ENCODE assay signal across 26 mouse cellular contexts in genomic region chr2:3295826-3296225, GRCm38 (mm10). TPM values are rescaled to one million over a fixed set of nuclear protein-coding genes. Genes with fewer than 3 reads are reported as not detected.
A peak's percentile ranks its signal among the peaks of the same experiment; 100 is the strongest.
DNase-seq lines count a peak whose midpoint lies in the region; ATAC-seq and TF ChIP-seq lines count a peak whose summit lies in the region.
"Had no signal": no experiment of that assay in that cellular context is flagged by ENCODE, and none has a peak within 500 bp of the region (broad histone marks: within the 10 kb centered on the region; RNA-seq: fewer than 3 reads in every experiment).

No protein-coding gene starts in this region.

- no peaks in the 10 kb centered on the region for H3K36me3 ChIP-seq in liver, adult 2 months (ENCODE audit: control insufficient read depth, insufficient read depth, low read length)
- no peaks in the 10 kb centered on the region for H3K36me3 ChIP-seq in liver, embryonic 11.5 days (ENCODE audit: control insufficient read depth, insufficient read depth, low read length)
- no peaks in the 10 kb centered on the region for H3K36me3 ChIP-seq in lung, embryonic 14.5 days (ENCODE audit: insufficient read depth)
- H3K36me3 ChIP-seq in lung, postnatal 0 days (ENCODE audit: insufficient read depth, low read length): no peaks in the 10 kb centered on the region
- H3K36me3 ChIP-seq: embryonic facial prominence, embryonic 12.5 days; embryonic facial prominence, embryonic 15.5 days; heart, embryonic 12.5 days; heart, embryonic 15.5 days; hindbrain, embryonic 10.5 days; hindbrain, embryonic 13.5 days had no signal

- peak overlapping the region; percentile 35; the same call in 1 of the 2 replicates for H3K27ac ChIP-seq in liver, adult 2 months (replicated peaks; ENCODE audit: insufficient read depth, low read depth, low read length)
- H3K27ac ChIP-seq in liver, embryonic 11.5 days (ENCODE audit: low read depth, low read length): no peak overlapping the region
- peak overlapping the region; percentile 54; the same call in 1 of the 2 replicates for H3K27ac ChIP-seq in lung, embryonic 14.5 days (ENCODE audit: low read depth)
- no peak overlapping the region for H3K27ac ChIP-seq in lung, postnatal 0 days (ENCODE audit: low read length)
- H3K27ac ChIP-seq: embryonic facial prominence, embryonic 12.5 days; embryonic facial prominence, embryonic 15.5 days; heart, embryonic 15.5 days; hindbrain, embryonic 10.5 days; hindbrain, embryonic 13.5 days had no signal

- no peak for TF ChIP-seq EP300 in lung, postnatal 0 days (IDR thresholded peaks at IDR 0.05)

- no peak overlapping the region for H3K4me2 ChIP-seq in liver, embryonic 11.5 days
- H3K4me2 ChIP-seq in lung, embryonic 14.5 days: no peak overlapping the region
- H3K4me2 ChIP-seq in lung, postnatal 0 days (replicated peaks; ENCODE audit: low read depth, low read length): no peak overlapping the region
- H3K4me2 ChIP-seq: embryonic facial prominence, embryonic 12.5 days; embryonic facial prominence, embryonic 15.5 days; heart, embryonic 12.5 days; heart, embryonic 15.5 days; hindbrain, embryonic 13.5 days had no signal

- no peak for TF ChIP-seq CTCF in liver, adult 2 months (IDR thresholded peaks at IDR 0.05; ENCODE audit: low read depth, low read length)
- no peak for TF ChIP-seq CTCF in lung, embryonic 14.5 days (IDR thresholded peaks at IDR 0.05; ENCODE audit: low read depth)
- no peak for TF ChIP-seq CTCF in lung, postnatal 0 days (IDR thresholded peaks at IDR 0.05)

- TF ChIP-seq POLR2A in liver, adult 2 months (IDR thresholded peaks at IDR 0.05; ENCODE audit: extremely low read depth, insufficient read depth, low read length): no peak

- H3K9me3 ChIP-seq in liver, embryonic 11.5 days (ENCODE audit: control insufficient read depth, low read length): no peaks in the 10 kb centered on the region
- H3K9me3 ChIP-seq in lung, embryonic 14.5 days (ENCODE audit: low read depth, low read length): no peaks in the 10 kb centered on the region
- no peaks in the 10 kb centered on the region for H3K9me3 ChIP-seq in lung, postnatal 0 days (ENCODE audit: low read length)
- H3K9me3 ChIP-seq: embryonic facial prominence, embryonic 12.5 days; embryonic facial prominence, embryonic 15.5 days; heart, embryonic 12.5 days; heart, embryonic 15.5 days; hindbrain, embryonic 10.5 days; hindbrain, embryonic 13.5 days had no signal

- WGBS in liver, adult 2 months: 24% methylated on average over 7 of the region's 7 CpGs
- 87% methylated on average over 7 of the region's 7 CpGs for WGBS in liver, embryonic 11.5 days
- WGBS in lung, embryonic 14.5 days: 73% methylated on average over 7 of the region's 7 CpGs
- 62% methylated on average over 7 of the region's 7 CpGs for WGBS in lung, postnatal 0 days

- H3K79me2 ChIP-seq in liver, adult 2 months (ENCODE audit: control insufficient read depth, insufficient read depth, low read length): peaks cover 10% of the 10 kb centered on the region; the same call in 1 of the 2 replicates

- H3K4me3 ChIP-seq in liver, adult 2 months (ENCODE audit: insufficient read depth, low read depth, low read length): no peak overlapping the region
- H3K4me3 ChIP-seq in liver, embryonic 11.5 days (ENCODE audit: low read depth, low read length): no peak overlapping the region
- no peak overlapping the region for H3K4me3 ChIP-seq in lung, embryonic 14.5 days (ENCODE audit: low read depth, low read length)
- H3K4me3 ChIP-seq in lung, postnatal 0 days (ENCODE audit: low read depth, low read length): no peak overlapping the region
- H3K4me3 ChIP-seq: embryonic facial prominence, embryonic 12.5 days; embryonic facial prominence, embryonic 15.5 days; heart, embryonic 12.5 days; heart, embryonic 15.5 days; hindbrain, embryonic 10.5 days; hindbrain, embryonic 13.5 days had no signal

- ATAC-seq in liver, embryonic 11.5 days (replicated peaks; ENCODE audit: low FRiP score): no peak
- ATAC-seq in lung, embryonic 14.5 days (ENCODE audit: insufficient read depth): no peak
- ATAC-seq in lung, postnatal 0 days: no peak
- ATAC-seq: forebrain, embryonic 14.5 days; forebrain, postnatal 0 days; hindbrain, embryonic 16.5 days had no signal

- H3K27me3 ChIP-seq in liver, adult 2 months (ENCODE audit: control insufficient read depth, insufficient read depth, low read length): no peaks in the 10 kb centered on the region
- no peaks in the 10 kb centered on the region for H3K27me3 ChIP-seq in liver, embryonic 11.5 days (replicated peaks; ENCODE audit: control insufficient read depth, insufficient read depth, low read length)
- no peaks in the 10 kb centered on the region for H3K27me3 ChIP-seq in lung, embryonic 14.5 days (ENCODE audit: insufficient read depth, low read length)
- H3K27me3 ChIP-seq in lung, postnatal 0 days (replicated peaks; ENCODE audit: insufficient read depth, low read length): no peaks in the 10 kb centered on the region
- H3K27me3 ChIP-seq: embryonic facial prominence, embryonic 12.5 days; embryonic facial prominence, embryonic 15.5 days; heart, embryonic 12.5 days; heart, embryonic 15.5 days; hindbrain, embryonic 13.5 days had no signal

- H3K4me1 ChIP-seq in liver, adult 2 months (ENCODE audit: control insufficient read depth, insufficient read depth, low read length): peaks cover 9% of the 10 kb centered on the region
- no peaks in the 10 kb centered on the region; the same call in 1 of the 2 replicates for H3K4me1 ChIP-seq in liver, embryonic 11.5 days (replicated peaks; ENCODE audit: control insufficient read depth, insufficient read depth, low read length)
- 0 out of 2 replicates have a peak, but pooled peaks cover 2% of the 10 kb centered on the region for H3K4me1 ChIP-seq in lung, embryonic 14.5 days (ENCODE audit: insufficient read depth)
- peaks cover 3% of the 10 kb centered on the region; the same call in 1 of the 2 replicates for H3K4me1 ChIP-seq in lung, postnatal 0 days (ENCODE audit: insufficient read depth, low read depth, low read length)
- H3K4me1 ChIP-seq: embryonic facial prominence, embryonic 12.5 days; embryonic facial prominence, embryonic 15.5 days; hindbrain, embryonic 10.5 days; hindbrain, embryonic 13.5 days had no signal

- peak; percentile 57 for DNase-seq in liver, adult 2 months (ENCODE audit: extremely low read depth, low read depth, low spot score)
- DNase-seq in liver, embryonic 11.5 days (ENCODE audit: low spot score): no peak
- DNase-seq in lung, embryonic 14.5 days: peak; percentile 40
- DNase-seq in lung, adult 18-20 months: no peak
- peak; percentile 13 for DNase-seq in lung, postnatal 0 days (ENCODE audit: low spot score)
- no peak for DNase-seq in lung, postnatal 25 days (ENCODE audit: low spot score)
- DNase-seq: adrenal gland, adult 2 months; adrenal gland, postnatal 14 days; cerebellum, adult 11 months; cerebellum, adult 2 months; cerebellum, adult 9-11 months; cerebellum, postnatal 25 days; forebrain, postnatal 0 days; gastrocnemius, postnatal 36 days; heart, postnatal 10 days; heart, postnatal 36 days had no signal

- no peak overlapping the region for H3K9ac ChIP-seq in liver, adult 2 months (ENCODE audit: low read depth, low read length)
- H3K9ac ChIP-seq in liver, embryonic 11.5 days (ENCODE audit: low read depth, low read length): no peak overlapping the region
- H3K9ac ChIP-seq in lung, embryonic 14.5 days: no peak overlapping the region
- no peak overlapping the region for H3K9ac ChIP-seq in lung, postnatal 0 days (replicated peaks; ENCODE audit: low read depth)
- H3K9ac ChIP-seq: embryonic facial prominence, embryonic 12.5 days; embryonic facial prominence, embryonic 15.5 days; forebrain, postnatal 0 days; heart, embryonic 12.5 days; heart, embryonic 15.5 days; hindbrain, embryonic 13.5 days had no signal

RNA-seq across cellular contexts. Expression of gene Nmt2, which starts 11.8 kb away (rescaled TPM):
- 13.2 and 16.4 TPM in 2 replicates for total RNA-seq in liver, adult 2 months (2014; rRNA removed)
- 5.1 and 5.4 TPM in 2 replicates for polyA plus RNA-seq in liver, adult 2 months (2012; rRNA removed)
- polyA plus RNA-seq in liver, embryonic 11.5 days (2014; fragmentation: Nextera tagmentation; extraction: Ambion mirVana): 36.1 and 36.5 TPM in 2 replicates
- 41.3 and 41.6 TPM in 2 replicates for polyA plus RNA-seq in lung, embryonic 14.5 days (2014; fragmentation: Nextera tagmentation; extraction: Ambion mirVana)
- polyA plus RNA-seq in lung, postnatal 0 days (2015; fragmentation: Nextera tagmentation; extraction: Ambion mirVana): 35.0 and 37.0 TPM in 2 replicates

RNA-seq across cellular contexts. Expression of gene Rpp38, which starts 36.6 kb away (rescaled TPM):
- total RNA-seq in liver, adult 2 months (2014; rRNA removed): 2.6 and 3.4 TPM in 2 replicates
- 1.9 and 2.3 TPM in 2 replicates for polyA plus RNA-seq in liver, adult 2 months (2012; rRNA removed)
- polyA plus RNA-seq in liver, embryonic 11.5 days (2014; fragmentation: Nextera tagmentation; extraction: Ambion mirVana): 34.5 and 37.3 TPM in 2 replicates
- polyA plus RNA-seq in lung, embryonic 14.5 days (2014; fragmentation: Nextera tagmentation; extraction: Ambion mirVana): 26.3 and 26.8 TPM in 2 replicates
- polyA plus RNA-seq in lung, postnatal 0 days (2015; fragmentation: Nextera tagmentation; extraction: Ambion mirVana): 8.9 and 10.0 TPM in 2 replicates

RNA-seq across cellular contexts. Expression of gene Acbd7, which starts 40.1 kb away (rescaled TPM):
- total RNA-seq in liver, adult 2 months (2014; rRNA removed): not detected in 2 replicates
- not detected in 2 replicates for polyA plus RNA-seq in liver, adult 2 months (2012; rRNA removed)
- polyA plus RNA-seq in liver, embryonic 11.5 days (2014; fragmentation: Nextera tagmentation; extraction: Ambion mirVana): 1.3 and 2.2 TPM in 2 replicates
- polyA plus RNA-seq in lung, embryonic 14.5 days (2014; fragmentation: Nextera tagmentation; extraction: Ambion mirVana): 0.51 and 0.92 TPM in 2 replicates
- polyA plus RNA-seq in lung, postnatal 0 days (2015; fragmentation: Nextera tagmentation; extraction: Ambion mirVana): 2.5 and 3.3 TPM in 2 replicates
- total RNA-seq: adrenal gland, adult 2 months; adrenal gland, postnatal 14 days; adrenal gland, postnatal 4 days; forebrain, postnatal 0 days; granulocyte monocyte progenitor cell, adult 5-6 weeks; heart, postnatal 10 days had no signal
- polyA plus RNA-seq: adrenal gland, adult 2 months; hindbrain, embryonic 10.5 days had no signal

Comparison
In these comparisons a context has a peak if more than half of its experiments do, and no peak if none do; other contexts are left out.
1. DNase-seq: peak in liver, adult 2 months (single experiment), lung, embryonic 14.5 days (single experiment) and lung, postnatal 0 days (single experiment); none in liver, embryonic 11.5 days (single experiment), lung, adult 18-20 months (0 of 2) and lung, postnatal 25 days (single experiment).
2. H3K27ac ChIP-seq: peak in liver, adult 2 months (single experiment) and lung, embryonic 14.5 days (single experiment); none in liver, embryonic 11.5 days (single experiment) and lung, postnatal 0 days (single experiment).